Mouse (Mus musculus) MEL (cell line): ENCODE results near the gene Gpatch1. TPM values are rescaled to one million over a fixed set of nuclear protein-coding genes. Genes with fewer than 3 reads are reported as not detected.
A peak's percentile ranks its signal among the peaks of the same experiment; 100 is the strongest.

ENCODE experiments used
- DNase-seq: peaks from one replicate; pipeline ENCODE4 v3.0.0; 2011; ENCODE audit warnings: low read depth, low spot score
- H3K27ac ChIP-seq: 2 replicates; pipeline ENCODE4 v1.5.1; 2012; ENCODE audit warnings: low read depth, mild to moderate bottlenecking, control low read depth, low read length, moderate library complexity; ENCODE audit not compliant: control insufficient read depth
- H3K27me3 ChIP-seq, 2 experiments: fragments of 150-350 bp in 1 of 2; sonication (generic) in 1 of 2; 2 replicates each; pipeline ENCODE4 v1.6.1; 2012; ENCODE audit warnings: low read length in 2 of 2, mild to moderate bottlenecking in 2 of 2, improper control_type of control experiment in 1 of 2, moderate library complexity in 1 of 2; ENCODE audit not compliant: insufficient read depth in 2 of 2, control insufficient read depth in 1 of 2
- H3K36me3 ChIP-seq, 2 experiments: 2 replicates each; pipeline ENCODE4 v1.6.1; 2012 to 2014; ENCODE audit warnings: low read length in 2 of 2, improper control_type of control experiment in 1 of 2, inconsistent platforms in 1 of 2, mild to moderate bottlenecking in 1 of 2; ENCODE audit not compliant: insufficient read depth in 2 of 2, control insufficient read depth in 1 of 2
- H3K4me1 ChIP-seq, 2 experiments: fragments of 150-350 bp in 1 of 2; sonication (generic) in 1 of 2; 2 replicates each; pipeline ENCODE4 v1.6.1; 2012; ENCODE audit warnings: low read length in 2 of 2, improper control_type of control experiment in 1 of 2, mild to moderate bottlenecking in 1 of 2; ENCODE audit not compliant: insufficient read depth in 2 of 2, control insufficient read depth in 1 of 2
- H3K4me3 ChIP-seq, 2 experiments: fragments of 150-350 bp in 1 of 2; sonication (generic) in 1 of 2; 2 replicates each; pipeline ENCODE4 v1.5.1; 2012; ENCODE audit warnings: low read depth in 2 of 2, low read length in 2 of 2, mild to moderate bottlenecking in 2 of 2, moderate library complexity in 2 of 2, control low read depth in 1 of 2, improper control_type of control experiment in 1 of 2; ENCODE audit not compliant: control insufficient read depth in 1 of 2, insufficient read depth in 1 of 2
- H3K79me2 ChIP-seq: 2 replicates; pipeline ENCODE4 v1.6.1; 2012; ENCODE audit warnings: mild to moderate bottlenecking, low read length, moderate library complexity; ENCODE audit not compliant: control insufficient read depth, poor library complexity, insufficient read depth
- H3K9ac ChIP-seq: 2 replicates; pipeline ENCODE4 v1.6.1; 2012; ENCODE audit warnings: low read depth, mild to moderate bottlenecking, control low read depth, low read length, moderate library complexity; ENCODE audit not compliant: control insufficient read depth, poor library complexity, severe bottlenecking
- H3K9me3 ChIP-seq: fragments of 150-350 bp; sonication (generic); replicated peaks from 2 replicates; pipeline ENCODE4 v1.6.1; 2012; ENCODE audit warnings: mild to moderate bottlenecking, low read length, improper control_type of control experiment, moderate library complexity; ENCODE audit not compliant: insufficient read depth
- CTCF ChIP-seq, 3 experiments: IDR thresholded peaks in 2 of 3; conservative IDR thresholded peaks in 1 of 3; 2 replicates each; pipeline ENCODE4 v1.5.1; 2011 to 2012; ENCODE audit warnings: low read length in 3 of 3, low read depth in 2 of 3, mild to moderate bottlenecking in 2 of 3, improper control_type of control experiment in 1 of 3, inconsistent platforms in 1 of 3, mixed read lengths in 1 of 3, moderate library complexity in 1 of 3; ENCODE audit not compliant: control insufficient read depth in 1 of 3, insufficient read depth in 1 of 3, poor library complexity in 1 of 3, severe bottlenecking in 1 of 3
- ELF1 ChIP-seq: IDR thresholded peaks from 2 replicates; pipeline ENCODE4 v1.6.1; 2014; ENCODE audit warnings: low read depth, mild to moderate bottlenecking, inconsistent platforms, low read length, improper control_type of control experiment, moderate library complexity
- GATA1 ChIP-seq: IDR thresholded peaks from 2 replicates; pipeline ENCODE4 v1.6.1; 2011; ENCODE audit warnings: low read depth, low read length, improper control_type of control experiment
- HCFC1 ChIP-seq: IDR thresholded peaks from 2 replicates; pipeline ENCODE4 v1.6.1; 2012; ENCODE audit warnings: low read depth, mild to moderate bottlenecking, inconsistent platforms, low read length, improper control_type of control experiment, moderate library complexity
- MXI1 ChIP-seq: IDR thresholded peaks from 2 replicates; pipeline ENCODE4 v1.6.1; 2011; ENCODE audit warnings: mild to moderate bottlenecking, low read depth, low read length, improper control_type of control experiment
- POLR2AphosphoS2 ChIP-seq: IDR thresholded peaks from 2 replicates; pipeline ENCODE4 v1.6.1; 2011; ENCODE audit warnings: low read length, improper control_type of control experiment
- POLR2AphosphoS5 ChIP-seq: IDR thresholded peaks from 2 replicates; pipeline ENCODE4 v1.6.1; 2012; ENCODE audit warnings: low read depth, borderline replicate concordance, mild to moderate bottlenecking, inconsistent platforms, low read length, moderate library complexity, mixed read lengths
- RAD21 ChIP-seq: IDR thresholded peaks from 2 replicates; pipeline ENCODE4 v1.6.1; 2011; ENCODE audit warnings: mild to moderate bottlenecking, low read depth, low read length, improper control_type of control experiment
- RCOR1 ChIP-seq: IDR thresholded peaks from 2 replicates; pipeline ENCODE4 v1.6.1; 2012; ENCODE audit warnings: low read depth, mild to moderate bottlenecking, inconsistent platforms, low read length, improper control_type of control experiment
- SIN3A ChIP-seq: IDR thresholded peaks from 2 replicates; pipeline ENCODE4 v1.6.1; 2012; ENCODE audit warnings: low read length, improper control_type of control experiment, inconsistent platforms
- SMC3 ChIP-seq: IDR thresholded peaks from 2 replicates; pipeline ENCODE4 v1.6.1; 2011; ENCODE audit warnings: low read depth, low read length, improper control_type of control experiment
- TAL1 ChIP-seq: IDR thresholded peaks from 2 replicates; pipeline ENCODE4 v1.6.1; 2012; ENCODE audit warnings: mild to moderate bottlenecking, inconsistent platforms, low read length, moderate library complexity, mixed read lengths
- TBP ChIP-seq: IDR thresholded peaks from 2 replicates; pipeline ENCODE4 v1.8.0; 2011; ENCODE audit warnings: low read depth, low read length, improper control_type of control experiment
- UBTF ChIP-seq: IDR thresholded peaks from 2 replicates; pipeline ENCODE4 v1.6.1; 2012; ENCODE audit warnings: low read depth, mild to moderate bottlenecking, inconsistent platforms, low read length, improper control_type of control experiment, moderate library complexity, borderline replicate concordance; ENCODE audit not compliant: insufficient read depth
- USF2 ChIP-seq, 2 experiments: IDR thresholded peaks; 2 replicates each; pipeline ENCODE4 v1.6.1; 2011 to 2012; ENCODE audit warnings: improper control_type of control experiment in 2 of 2, low read length in 2 of 2, borderline replicate concordance in 1 of 2, inconsistent platforms in 1 of 2, low read depth in 1 of 2, mild to moderate bottlenecking in 1 of 2; ENCODE audit not compliant: insufficient read depth in 1 of 2
- ZNF384 ChIP-seq: IDR thresholded peaks from 2 replicates; pipeline ENCODE4 v1.6.1; 2012; ENCODE audit warnings: low read depth, mild to moderate bottlenecking, inconsistent platforms, low read length, improper control_type of control experiment
- polyA plus RNA-seq, 2 experiments: library from polyadenylated mRNA; stranded (reverse) in 1 of 2; unstranded in 1 of 2; fragments of >175 nt in 1 of 2; fragments of >200 nt in 1 of 2; gene quantifications; 2 replicates each; pipeline versions ENCODE4 v1.2.1 to v1.2.4; 2012; ENCODE audit warnings: low replicate concordance in 2 of 2, low read depth in 1 of 2; ENCODE audit not compliant: insufficient read length in 2 of 2, insufficient read depth in 1 of 2, missing spikeins in 1 of 2
- total RNA-seq: library from RNA; depleted of rRNA; stranded (reverse); fragments of 300-350 nt; gene quantifications from 2 replicates; pipeline ENCODE4 v1.2.3, GENCODE M21; 2012

The Gpatch1 gene
- total and polyA plus RNA-seq, 3 experiments = 8.5 to 13.4 TPM; not detected in 1

DNA sequence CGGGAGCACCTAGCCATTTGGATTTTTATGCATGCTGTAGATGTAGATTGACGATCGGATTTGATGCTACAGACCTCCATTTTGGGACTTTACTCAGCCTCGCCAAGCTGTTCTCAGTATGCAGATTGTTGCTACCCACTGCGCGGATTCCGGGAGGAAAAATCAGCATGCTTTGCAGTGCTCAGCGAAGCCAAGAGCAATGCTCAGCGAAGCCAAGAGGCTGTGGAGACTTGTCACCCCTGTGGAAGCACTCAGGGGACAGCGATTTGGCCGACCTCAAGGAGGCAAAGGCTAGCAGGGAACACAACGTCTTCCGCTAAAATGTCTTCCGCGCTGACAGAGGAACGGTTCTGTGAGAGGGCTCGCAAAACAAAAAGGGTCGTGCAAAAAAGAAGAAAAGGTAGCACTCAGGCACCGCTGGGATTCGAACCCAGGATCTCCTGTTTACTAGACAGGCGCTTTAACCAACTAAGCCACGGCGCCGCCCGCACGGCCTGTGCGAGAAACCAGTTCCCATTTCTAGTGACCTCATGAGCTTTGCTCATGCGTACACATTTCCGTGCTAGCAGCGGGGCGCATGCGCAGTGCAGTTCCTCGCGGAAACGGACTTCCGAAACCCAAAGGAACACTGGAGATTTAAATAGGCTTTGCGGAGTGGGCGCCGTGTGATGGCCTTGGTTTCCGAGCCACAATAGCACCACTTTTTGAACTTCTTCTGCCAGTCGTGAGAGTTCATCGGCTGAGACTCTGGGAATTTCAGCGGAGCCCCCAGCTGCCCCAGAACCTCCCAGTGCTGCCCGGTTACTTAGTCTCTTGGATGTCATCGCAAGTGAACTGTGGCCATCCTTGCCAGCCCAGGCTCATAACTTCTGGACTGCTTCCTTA, 83.6 kb downstream of the Gpatch1 start (continued):
- TF ChIP-seq ELF1 (peak; percentile 86), POLR2AphosphoS2 (peak; percentile 51; the same call in 1 of the 2 replicates), TAL1 (no peak), UBTF (no peak), ZNF384 (no peak), RAD21 (no peak), GATA1 (no peak), RCOR1 (no peak), USF2 (IDR thresholded peaks at IDR 0.05; ENCODE audit: borderline replicate concordance in 1 of 2, insufficient read depth in 1 of 2, low read depth in 1 of 2, low read length in 2 of 2) (no peak), POLR2AphosphoS5 (no peak), SMC3 (no peak), SIN3A (peak; percentile 55; the same call in 1 of the 2 replicates), MXI1 (peak; percentile 53), CTCF (IDR thresholded peaks at IDR 0.05 in 2 of 3, conservative IDR thresholded peaks at IDR 0.05 in 1 of 3; ENCODE audit: control insufficient read depth in 1 of 3, insufficient read depth in 1 of 3, low read depth in 2 of 3, low read length in 3 of 3, poor library complexity in 1 of 3, severe bottlenecking in 1 of 3) (no peak), HCFC1 (peak; percentile 66)

DNA sequence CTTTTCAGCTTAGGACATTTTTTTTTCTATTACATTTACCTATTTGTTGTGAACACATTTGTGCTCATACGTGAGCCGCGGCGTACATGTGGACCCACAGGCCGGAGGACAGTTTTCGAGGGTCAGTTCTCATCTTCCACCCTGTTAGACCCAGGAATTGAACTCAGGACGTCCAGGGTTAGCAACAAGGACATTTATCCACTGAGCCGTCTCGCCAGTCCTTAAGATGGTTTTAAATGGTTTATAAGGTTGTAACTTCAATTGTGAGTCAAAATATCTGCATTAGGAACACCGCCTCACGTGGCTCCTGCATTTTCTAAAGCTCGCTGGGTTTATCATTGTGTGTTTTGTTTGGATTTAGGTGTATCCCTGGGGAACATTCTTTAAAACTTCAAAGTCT, 84.4 kb downstream of the Gpatch1 start:
- H3K9ac ChIP-seq = peak overlapping the region; percentile 82
- peak; percentile 65 for DNase-seq
- peaks cover 0 to 9% of the 10 kb centered on the region in 2 experiments; a peak in 1 of 4 replicates for H3K4me1 ChIP-seq
- H3K27ac ChIP-seq = peak overlapping the region; percentile 88
- H3K36me3 ChIP-seq = peaks cover 0 to 2% of the 10 kb centered on the region in 2 experiments; a peak in 2 of 4 replicates
- no peaks in the 10 kb centered on the region for H3K9me3 ChIP-seq
- peak overlapping the region; percentile 64 to 79 for H3K4me3 ChIP-seq
- peak; percentile 92 for TF ChIP-seq TBP
- no peak for TF ChIP-seq SMC3
- TF ChIP-seq, all 39 proteins: peak for 1
- Histone ChIP-seq H3K27me3 (no peaks in the 10 kb centered on the region), H3K79me2 (no peaks in the 10 kb centered on the region; the same call in 1 of the 2 replicates)
